Mouse (Mus musculus) heart, embryonic 13.5 days (tissue): ENCODE results near the gene Rpl36-ps4. TPM values are rescaled to one million over a fixed set of nuclear protein-coding genes. Genes with fewer than 3 reads are reported as not detected.

ENCODE experiments used
- ATAC-seq: fragments of 200-750 bp; cut with Nextera tagmentation; 2 replicates; pipeline ENCODE4 v1.8.0; 2017; ENCODE audit warnings: moderate TSS enrichment; ENCODE audit not compliant: insufficient number of reproducible peaks, low FRiP score, low TSS enrichment; ENCODE audit errors: extremely low read depth
- H3K27ac ChIP-seq: fragments of 300-500 bp; sonication (generic); replicated peaks from 2 replicates; pipeline ENCODE4 v1.5.1; 2015; ENCODE audit warnings: moderate library complexity, mild to moderate bottlenecking, inconsistent platforms
- H3K27me3 ChIP-seq: fragments of 300-500 bp; sonication (generic); replicated peaks from 2 replicates; pipeline ENCODE4 v1.6.1; 2015; ENCODE audit warnings: mild to moderate bottlenecking, inconsistent platforms
- H3K36me3 ChIP-seq: fragments of 300-500 bp; sonication (generic); 2 replicates; pipeline ENCODE4 v1.6.1; 2015; ENCODE audit warnings: mild to moderate bottlenecking, inconsistent platforms
- H3K4me1 ChIP-seq: fragments of 300-500 bp; sonication (generic); 2 replicates; pipeline ENCODE4 v1.6.1; 2015; ENCODE audit warnings: inconsistent platforms
- H3K4me2 ChIP-seq: fragments of 300-500 bp; sonication (generic); 2 replicates; pipeline ENCODE4 v1.6.1; 2015; ENCODE audit warnings: inconsistent platforms, mild to moderate bottlenecking, moderate library complexity
- H3K4me3 ChIP-seq: fragments of 300-500 bp; sonication (generic); 2 replicates; pipeline ENCODE4 v1.5.1; 2015; ENCODE audit warnings: moderate library complexity, mild to moderate bottlenecking, inconsistent platforms
- H3K9ac ChIP-seq: fragments of 300-500 bp; sonication (generic); 2 replicates; pipeline ENCODE4 v1.6.1; 2015; ENCODE audit warnings: inconsistent platforms, mild to moderate bottlenecking, moderate library complexity
- H3K9me3 ChIP-seq: fragments of 300-500 bp; sonication (generic); 2 replicates; pipeline ENCODE4 v1.6.1; 2016; ENCODE audit warnings: inconsistent platforms
- WGBS: fragments of 180-500 bp; shearing (Covaris S2); methylation state at CpG from one replicate; pipeline ENCODE4 v1.1.7; 2015; ENCODE audit warnings: mixed read lengths; 5-methylcytosine and 5-hydroxymethylcytosine counted together
- polyA plus RNA-seq: library from polyadenylated mRNA; unstranded; fragments of >200 nt; fragmentation: Nextera tagmentation; extraction: Ambion mirVana; gene quantifications from 2 replicates; pipeline ENCODE4 v1.2.1, GENCODE M21; 2015

Gene Rpl36-ps4
- polyA plus RNA-seq, 1 experiment from 2014 or later, result not detected

DNA sequence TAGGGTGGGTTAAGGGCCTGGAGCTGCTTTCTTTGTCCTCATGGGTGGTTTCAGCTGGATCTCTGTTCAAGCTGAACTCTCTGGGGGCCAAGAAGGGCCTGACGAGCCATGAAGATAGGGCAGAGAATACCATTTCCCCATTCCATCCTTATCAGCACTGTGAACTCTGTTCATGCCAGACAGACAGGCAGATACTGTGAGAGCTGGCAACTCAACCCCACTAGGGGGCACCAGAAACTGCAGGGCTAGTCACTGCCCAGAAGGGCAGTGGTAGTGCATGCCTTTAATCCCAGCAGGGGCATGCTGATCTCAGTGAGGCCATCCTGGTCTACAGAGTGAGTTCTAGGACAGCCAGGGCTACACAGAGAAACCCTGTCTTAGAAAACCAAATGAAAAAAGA is 38.2 kb upstream of the Rpl36-ps4 start:
- H3K4me3 ChIP-seq, result no peak overlapping the region
- no peak overlapping the region for H3K4me2 ChIP-seq
- no peaks in the 10 kb centered on the region for H3K27me3 ChIP-seq
- no peaks in the 10 kb centered on the region for H3K36me3 ChIP-seq
- ATAC-seq, result no peak; the same call in 1 of the 2 replicates
- H3K9ac ChIP-seq, result no peak overlapping the region
- peaks cover 9% of the 10 kb centered on the region for H3K4me1 ChIP-seq
- no peaks in the 10 kb centered on the region for H3K9me3 ChIP-seq
- 5% methylated on average over 1 of the region's 1 CpGs for WGBS
- no peak overlapping the region for H3K27ac ChIP-seq

DNA sequence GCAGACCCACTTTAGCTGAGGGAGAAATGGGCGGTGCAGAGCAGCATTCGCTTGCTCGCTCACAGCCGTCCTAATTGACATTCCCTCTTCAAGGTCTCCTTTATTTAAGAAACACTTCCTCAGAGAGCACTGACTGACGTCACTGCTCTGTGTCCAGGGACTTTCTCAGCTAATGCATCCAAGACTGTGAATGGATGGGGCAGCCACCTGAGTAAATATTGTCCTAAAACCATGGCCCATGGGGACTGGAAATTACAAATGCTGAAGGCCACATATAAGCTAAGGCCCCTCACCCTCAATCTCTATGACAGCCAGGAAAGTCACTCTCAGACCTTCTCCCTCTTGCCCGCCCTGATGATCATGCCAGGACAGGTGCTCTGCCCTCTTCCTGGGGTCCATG is 23.6 kb upstream of the Rpl36-ps4 start:
- Histone ChIP-seq H3K9ac (no peak overlapping the region), H3K27me3 (no peaks in the 10 kb centered on the region), H3K36me3 (no peaks in the 10 kb centered on the region), H3K4me3 (no peak overlapping the region), H3K27ac (no peak overlapping the region), H3K9me3 (0 out of 2 replicates have a peak, but pooled peaks cover 10% of the 10 kb centered on the region), H3K4me2 (no peak overlapping the region), H3K4me1 (no peaks in the 10 kb centered on the region)
- WGBS, result 73% methylated on average over 6 of the region's 6 CpGs
- ATAC-seq, result no peak

DNA sequence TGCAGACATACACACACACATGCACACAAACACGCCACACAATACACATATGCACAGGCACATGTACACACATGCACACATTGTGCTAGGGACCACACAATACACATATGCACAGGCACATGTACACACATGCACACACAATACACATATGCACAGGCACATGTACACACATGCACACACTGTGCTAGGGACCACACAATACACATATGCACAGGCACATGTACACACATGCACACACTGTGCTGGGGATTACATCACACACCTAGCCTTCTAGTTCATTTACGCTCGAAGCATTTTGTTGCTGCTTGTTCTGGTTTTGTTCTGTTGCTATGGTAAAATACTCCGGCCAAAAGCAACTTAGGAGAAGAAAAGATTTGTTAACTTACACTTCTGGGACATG is 20.1 kb upstream of the Rpl36-ps4 start:
- 0 out of 2 replicates have a peak, but pooled peaks cover 7% of the 10 kb centered on the region for H3K9me3 ChIP-seq

DNA sequence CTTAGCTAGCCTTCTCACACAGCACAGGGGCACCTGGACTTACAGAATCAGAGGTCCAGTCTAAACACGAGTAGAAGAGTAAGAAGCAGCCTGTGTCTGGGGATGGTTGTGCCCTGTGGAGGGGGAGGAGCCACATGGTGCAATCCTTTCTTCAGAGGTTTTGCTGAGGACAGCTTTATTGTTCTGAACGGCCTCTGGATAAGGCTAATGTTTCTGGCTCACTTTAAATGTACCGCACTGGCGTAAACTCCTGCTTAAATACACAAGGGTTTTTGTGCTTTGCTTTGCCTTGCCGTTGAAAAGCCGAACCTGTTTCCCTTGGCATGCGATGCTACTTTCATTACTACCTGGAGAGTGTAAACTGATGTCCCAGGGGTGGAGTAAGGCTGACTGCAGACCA is 19.6 kb upstream of the Rpl36-ps4 start:
- Histone ChIP-seq H3K9ac (no peak overlapping the region), H3K27ac (no peak overlapping the region), H3K4me1 (peaks cover 6% of the 10 kb centered on the region; the same call in 1 of the 2 replicates), H3K4me2 (no peak overlapping the region), H3K9me3 (0 out of 2 replicates have a peak, but pooled peaks cover 4% of the 10 kb centered on the region), H3K4me3 (no peak overlapping the region), H3K27me3 (no peaks in the 10 kb centered on the region), H3K36me3 (no peaks in the 10 kb centered on the region)
- ATAC-seq, result no peak
- WGBS, result 65% methylated on average over 7 of the region's 7 CpGs

More for the DNA sequence above, 20.1 kb upstream of the Rpl36-ps4 start:
- no peak overlapping the region for H3K4me2 ChIP-seq
- no peak overlapping the region for H3K4me3 ChIP-seq
- no peaks in the 10 kb centered on the region for H3K36me3 ChIP-seq
- H3K9ac ChIP-seq, result no peak overlapping the region
- H3K27me3 ChIP-seq, result no peaks in the 10 kb centered on the region
- no peak overlapping the region for H3K27ac ChIP-seq
- peaks cover 6% of the 10 kb centered on the region; the same call in 1 of the 2 replicates for H3K4me1 ChIP-seq
- 79% methylated on average over 4 of the region's 4 CpGs for WGBS
- no peak for ATAC-seq

DNA sequence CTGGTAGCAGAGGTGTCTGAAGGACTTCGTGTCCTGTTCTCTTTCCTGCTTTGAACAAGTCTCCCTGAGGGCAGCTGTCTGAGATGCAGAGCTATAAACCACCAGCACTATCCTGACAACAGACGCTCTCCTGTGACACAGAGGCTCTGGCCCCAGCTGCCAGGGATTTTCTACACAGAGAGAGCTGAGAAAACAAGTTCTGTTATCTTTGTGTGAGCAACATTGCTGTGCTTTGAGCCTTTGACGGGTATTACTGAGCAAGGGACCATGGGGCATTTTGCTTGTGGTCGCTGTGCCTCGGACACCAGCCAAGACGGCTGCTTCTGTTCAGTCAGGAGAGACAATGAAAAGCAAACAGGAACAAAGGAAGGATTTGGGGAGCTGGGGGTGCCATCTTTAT is 17.6 kb upstream of the Rpl36-ps4 start:
- Histone ChIP-seq H3K27ac (no peak overlapping the region), H3K9me3 (no peaks in the 10 kb centered on the region), H3K36me3 (no peaks in the 10 kb centered on the region), H3K9ac (no peak overlapping the region), H3K4me1 (peaks cover 6% of the 10 kb centered on the region; the same call in 1 of the 2 replicates), H3K4me3 (no peak overlapping the region), H3K27me3 (no peaks in the 10 kb centered on the region), H3K4me2 (no peak overlapping the region)
- WGBS, result 26% methylated on average over 6 of the region's 6 CpGs
- ATAC-seq, result no peak

DNA sequence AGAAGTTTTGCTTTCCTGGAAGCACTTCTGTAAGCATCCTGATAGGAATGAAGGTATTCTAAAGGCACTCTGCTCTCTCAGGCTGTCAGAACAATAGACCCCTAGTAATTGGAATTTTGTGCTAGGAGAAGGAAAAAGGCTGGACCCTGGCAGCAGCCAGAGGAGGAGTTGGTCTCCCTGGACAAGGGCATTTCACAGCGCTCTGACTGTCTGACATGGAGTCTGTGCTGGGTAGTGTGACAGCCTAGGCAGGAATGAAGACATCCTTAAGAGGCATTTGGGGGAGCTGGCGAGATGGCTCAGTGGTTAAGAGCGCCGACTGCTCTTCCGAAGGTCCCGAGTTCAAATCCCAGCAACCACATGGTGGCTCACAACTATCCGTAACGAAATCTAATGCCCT is 17.1 kb upstream of the Rpl36-ps4 start:
- Histone ChIP-seq H3K9me3 (0 out of 2 replicates have a peak, but pooled peaks cover 4% of the 10 kb centered on the region), H3K4me1 (peaks cover 6% of the 10 kb centered on the region; the same call in 1 of the 2 replicates), H3K4me3 (no peak overlapping the region), H3K27me3 (no peaks in the 10 kb centered on the region), H3K27ac (no peak overlapping the region), H3K4me2 (no peak overlapping the region), H3K36me3 (no peaks in the 10 kb centered on the region), H3K9ac (no peak overlapping the region)
- no peak for ATAC-seq
- WGBS, result 88% methylated on average over 8 of the region's 8 CpGs

DNA sequence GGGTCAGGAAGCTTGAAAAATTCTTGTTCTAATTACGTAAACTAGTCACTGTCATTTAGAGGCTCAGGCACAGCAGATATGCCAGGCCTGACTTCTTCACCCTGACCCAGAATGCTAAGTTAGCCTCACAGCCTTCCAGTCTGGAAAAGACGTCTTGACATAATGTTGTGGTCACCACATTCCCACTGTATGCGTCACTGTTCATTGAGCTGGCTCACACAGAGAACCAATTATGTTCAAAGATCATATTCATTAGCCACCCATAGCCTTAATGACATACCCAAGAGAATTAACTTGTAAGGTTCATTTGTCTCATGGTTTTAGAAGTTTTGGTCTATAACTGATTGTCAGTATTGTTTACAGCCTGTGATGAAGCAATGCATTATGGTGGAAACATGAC is 5.4 kb upstream of the Rpl36-ps4 start:
- Histone ChIP-seq H3K4me2 (no peak overlapping the region), H3K9me3 (peaks cover 14% of the 10 kb centered on the region), H3K36me3 (no peaks in the 10 kb centered on the region), H3K9ac (no peak overlapping the region), H3K4me3 (no peak overlapping the region), H3K27me3 (no peaks in the 10 kb centered on the region), H3K27ac (no peak overlapping the region), H3K4me1 (no peaks in the 10 kb centered on the region)
- no peak for ATAC-seq
- WGBS, result 83% methylated on average over 3 of the region's 3 CpGs

DNA sequence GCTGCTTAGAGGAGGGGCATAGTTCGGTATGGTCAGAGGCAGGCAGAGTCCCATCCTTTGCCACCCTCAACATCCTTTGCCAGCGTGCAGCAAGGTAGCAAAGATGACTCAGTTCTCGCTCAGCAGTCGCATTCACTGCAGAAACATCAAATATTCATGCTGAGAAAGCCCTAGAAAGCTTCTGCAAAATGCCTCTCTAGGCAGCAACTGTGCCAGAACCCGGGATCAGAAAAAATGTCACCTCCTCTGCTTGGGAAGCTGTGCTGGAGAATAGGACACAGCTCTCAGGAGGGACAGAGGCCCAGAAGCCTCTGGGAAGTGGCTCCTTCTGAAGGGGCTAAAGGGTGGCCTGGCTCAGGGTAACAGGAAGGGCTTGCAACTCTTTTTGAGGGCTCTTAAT is 2.7 kb upstream of the Rpl36-ps4 start:
- 78% methylated on average over 5 of the region's 5 CpGs for WGBS
- Histone ChIP-seq H3K27ac (no peak overlapping the region), H3K9me3 (peaks cover 3% of the 10 kb centered on the region), H3K27me3 (no peaks in the 10 kb centered on the region), H3K9ac (no peak overlapping the region), H3K4me1 (no peaks in the 10 kb centered on the region), H3K36me3 (no peaks in the 10 kb centered on the region), H3K4me2 (no peak overlapping the region), H3K4me3 (no peak overlapping the region)
- no peak for ATAC-seq

DNA sequence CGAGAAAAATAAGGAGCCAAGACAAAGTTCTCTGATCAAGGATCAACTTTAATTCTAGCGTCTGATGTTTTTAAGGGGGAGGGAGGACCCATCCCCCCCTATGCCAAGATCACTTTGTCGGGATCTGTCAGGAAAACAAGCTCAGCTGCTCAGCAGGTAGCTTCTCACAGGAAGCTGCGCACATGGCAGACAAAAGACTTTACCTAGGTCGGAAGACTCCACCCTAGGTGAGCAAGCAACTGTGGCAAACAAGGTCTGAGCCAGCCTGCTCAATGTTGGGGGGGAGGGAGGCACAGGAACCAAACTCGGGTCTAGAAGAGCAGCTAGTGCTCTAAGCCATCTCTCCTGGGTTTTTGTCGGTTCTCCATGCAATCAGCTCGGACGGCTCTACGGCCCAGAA is 13.5 kb downstream of the Rpl36-ps4 start:
- no peak for ATAC-seq
- Histone ChIP-seq H3K9me3 (no peaks in the 10 kb centered on the region), H3K4me1 (no peaks in the 10 kb centered on the region), H3K27ac (no peak overlapping the region), H3K36me3 (no peaks in the 10 kb centered on the region), H3K9ac (no peak overlapping the region), H3K27me3 (no peaks in the 10 kb centered on the region), H3K4me3 (no peak overlapping the region), H3K4me2 (no peak overlapping the region)
- WGBS, result 65% methylated on average over 10 of the region's 10 CpGs

DNA sequence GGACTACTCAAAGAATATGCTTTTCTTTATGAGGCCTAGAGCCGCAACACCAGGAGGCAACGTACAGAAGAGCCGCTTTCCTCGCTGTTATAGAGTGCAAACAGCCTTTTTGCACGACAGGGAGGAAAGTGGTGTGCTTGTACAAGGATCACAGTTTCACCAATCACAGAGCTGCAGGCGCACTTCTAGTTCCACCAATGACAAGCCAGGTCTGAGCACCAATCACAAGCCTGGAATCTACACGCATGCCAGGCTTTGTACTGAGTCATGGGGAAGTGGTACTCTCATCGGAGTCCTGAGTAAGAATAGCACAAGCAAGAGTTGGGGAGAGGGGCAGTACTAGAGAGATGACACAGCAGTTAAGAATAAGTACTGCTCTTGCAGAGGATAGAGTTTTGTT is 14.0 kb downstream of the Rpl36-ps4 start:
- Histone ChIP-seq H3K4me1 (no peaks in the 10 kb centered on the region), H3K9ac (no peak overlapping the region), H3K27ac (no peak overlapping the region), H3K4me3 (no peak overlapping the region), H3K36me3 (no peaks in the 10 kb centered on the region), H3K9me3 (no peaks in the 10 kb centered on the region), H3K4me2 (no peak overlapping the region), H3K27me3 (no peaks in the 10 kb centered on the region)
- ATAC-seq, result no peak
- 81% methylated on average over 8 of the region's 8 CpGs for WGBS

DNA sequence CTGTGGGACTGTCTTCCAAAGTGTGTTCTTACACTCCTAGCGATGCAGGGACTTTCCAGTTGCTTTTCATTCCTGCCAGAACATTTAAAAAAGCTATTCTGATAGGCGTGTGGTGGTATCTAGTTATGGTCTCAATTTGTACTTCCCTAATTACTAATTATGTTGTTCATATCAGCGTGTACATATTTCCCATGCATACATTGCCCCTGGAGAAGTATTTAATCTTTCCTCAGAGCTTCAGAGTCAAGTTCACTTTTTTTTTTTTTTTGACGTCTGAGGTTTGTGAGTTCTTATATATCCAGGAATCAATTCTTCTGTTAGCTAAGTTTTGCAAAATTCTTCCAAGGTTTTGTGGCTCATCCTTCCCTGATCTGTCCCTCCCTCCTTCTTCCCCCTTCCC is 15.4 kb downstream of the Rpl36-ps4 start:
- H3K9ac ChIP-seq, result no peak overlapping the region
- H3K9me3 ChIP-seq, result no peaks in the 10 kb centered on the region
- no peak overlapping the region for H3K4me3 ChIP-seq
- no peak overlapping the region for H3K27ac ChIP-seq
- no peak overlapping the region for H3K4me2 ChIP-seq
- no peaks in the 10 kb centered on the region for H3K27me3 ChIP-seq
- 80% methylated on average over 4 of the region's 4 CpGs for WGBS
- no peaks in the 10 kb centered on the region for H3K36me3 ChIP-seq
- no peaks in the 10 kb centered on the region for H3K4me1 ChIP-seq
- no peak for ATAC-seq

DNA sequence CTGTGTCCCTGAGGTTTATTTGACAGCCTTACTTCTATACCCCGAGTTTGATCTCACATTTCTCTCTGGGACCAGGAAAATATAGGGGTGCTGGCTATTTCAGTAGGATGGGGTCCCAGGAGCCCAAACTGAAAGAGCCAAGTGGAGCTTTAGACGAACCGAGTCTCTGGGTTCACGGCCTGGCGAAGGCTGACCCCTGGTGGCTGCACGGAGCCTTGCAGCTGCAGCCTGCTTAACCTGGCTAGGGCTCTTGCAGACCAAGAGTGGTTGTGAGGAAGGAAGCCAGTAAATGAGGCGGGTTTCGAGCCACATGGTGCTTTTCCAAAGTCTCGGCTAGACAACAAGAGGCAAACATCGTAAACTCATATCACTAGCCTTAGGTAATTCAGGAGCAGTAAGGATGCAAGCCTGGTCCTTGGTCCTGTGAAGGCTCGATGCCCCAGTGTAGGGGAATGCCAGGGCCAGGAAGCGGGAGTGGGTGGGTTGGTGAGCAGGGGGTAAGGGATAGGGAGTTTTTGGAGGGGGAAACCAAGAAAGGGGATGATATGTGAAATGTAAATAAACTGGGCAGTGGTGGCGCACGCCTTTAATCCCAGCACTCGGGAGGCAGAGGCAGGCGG is 28.3 kb downstream of the Rpl36-ps4 start:
- Histone ChIP-seq H3K4me3 (no peak overlapping the region), H3K36me3 (no peaks in the 10 kb centered on the region), H3K4me2 (no peak overlapping the region), H3K9ac (no peak overlapping the region), H3K27ac (no peak overlapping the region), H3K4me1 (no peaks in the 10 kb centered on the region), H3K9me3 (no peaks in the 10 kb centered on the region; the same call in 1 of the 2 replicates), H3K27me3 (no peaks in the 10 kb centered on the region)
- no peak for ATAC-seq
- WGBS, result 41% methylated on average over 16 of the region's 16 CpGs
